Mouse (Mus musculus) hindbrain, embryonic 10.5 days (tissue): ENCODE measurements around the gene Tab1. TPM values are rescaled to one million over a fixed set of nuclear protein-coding genes. Genes with fewer than 3 reads are reported as not detected.
A peak's percentile ranks its signal among the peaks of the same experiment; 100 is the strongest.

Experiments
- DNase-seq: peaks from one replicate; pipeline ENCODE4 v3.0.0-alpha.2; 2017; ENCODE audit warnings: low spot score
- H3K27ac ChIP-seq: fragments of 300-500 bp; sonication (generic); 2 replicates; pipeline ENCODE4 v1.5.1; 2016; ENCODE audit warnings: mild to moderate bottlenecking, moderate library complexity
- H3K27me3 ChIP-seq: fragments of 300-500 bp; sonication (generic); 2 replicates; pipeline ENCODE4 v1.6.1; 2016; ENCODE audit warnings: mild to moderate bottlenecking; ENCODE audit not compliant: poor library complexity, insufficient read depth, severe bottlenecking
- H3K36me3 ChIP-seq: fragments of 300-500 bp; sonication (generic); 2 replicates; pipeline ENCODE4 v1.6.1; 2016; ENCODE audit warnings: mild to moderate bottlenecking, moderate library complexity
- H3K4me1 ChIP-seq: fragments of 300-500 bp; sonication (generic); replicated peaks from 2 replicates; pipeline ENCODE4 v1.6.1; 2016; ENCODE audit warnings: mild to moderate bottlenecking
- H3K4me3 ChIP-seq: fragments of 300-500 bp; sonication (generic); 2 replicates; pipeline ENCODE4 v1.5.1; 2016; ENCODE audit warnings: mild to moderate bottlenecking, moderate library complexity
- H3K9me3 ChIP-seq: fragments of 300-500 bp; sonication (generic); 2 replicates; pipeline ENCODE4 v1.6.1; 2016; ENCODE audit warnings: mild to moderate bottlenecking, moderate library complexity
- WGBS: fragments of 180-500 bp; shearing (Covaris S2); methylation state at CpG from one replicate; pipeline ENCODE4 v1.1.7; 2016; 5-methylcytosine and 5-hydroxymethylcytosine counted together
- polyA plus RNA-seq: library from polyadenylated mRNA; unstranded; fragments of >200 nt; fragmentation: Nextera tagmentation; extraction: Ambion mirVana; gene quantifications from 2 replicates; pipeline ENCODE4 v1.2.1, GENCODE M21; 2016

Gene Tab1
- polyA plus RNA-seq, 1 experiment from 2014 or later, result 42.8 TPM

- WGBS, result 89% methylated on average over 13 of the region's 13 CpGs
Observed at GRCm38 (mm10) chr15:80160223-80160622, 27.3 kb downstream of the Tab1 start.

DNA sequence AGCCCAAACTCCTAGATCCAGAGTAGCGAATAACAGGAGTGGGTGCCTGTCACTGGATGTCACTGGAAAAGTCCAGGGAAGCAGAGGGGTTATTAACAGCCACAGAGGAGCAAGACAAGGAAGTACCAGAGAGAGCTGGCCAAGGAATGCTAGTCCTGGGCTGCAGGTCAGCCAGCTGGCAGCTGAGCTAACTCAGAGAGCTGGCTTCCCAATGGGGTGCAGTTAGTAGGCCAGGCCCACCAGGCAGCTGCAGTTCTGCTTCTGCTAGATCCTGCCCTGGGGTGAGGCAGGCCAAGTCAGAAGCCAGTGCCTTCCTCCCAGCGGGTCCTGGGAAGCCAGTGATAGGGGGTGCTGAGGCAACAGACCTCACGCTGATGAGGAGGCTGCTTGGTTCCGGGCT, 27.8 kb downstream of the Tab1 start:
- Histone ChIP-seq H3K4me3 (no peak overlapping the region), H3K27ac (peak overlapping the region; percentile 78), H3K36me3 (peaks cover 80% of the 10 kb centered on the region), H3K27me3 (no peaks in the 10 kb centered on the region), H3K9me3 (no peaks in the 10 kb centered on the region), H3K4me1 (peaks cover 59% of the 10 kb centered on the region)
- DNase-seq, result no peak
- 86% methylated on average over 4 of the region's 4 CpGs for WGBS

More at GRCm38 (mm10) chr15:80160223-80160622, 27.3 kb downstream of the Tab1 start:
- H3K4me1 ChIP-seq, result peaks cover 57% of the 10 kb centered on the region
- DNase-seq, result no peak
- H3K27ac ChIP-seq, result peak overlapping the region; percentile 78
- H3K36me3 ChIP-seq, result peaks cover 85% of the 10 kb centered on the region
- H3K27me3 ChIP-seq, result no peaks in the 10 kb centered on the region
- H3K9me3 ChIP-seq, result no peaks in the 10 kb centered on the region
- H3K4me3 ChIP-seq, result no peak overlapping the region

DNA sequence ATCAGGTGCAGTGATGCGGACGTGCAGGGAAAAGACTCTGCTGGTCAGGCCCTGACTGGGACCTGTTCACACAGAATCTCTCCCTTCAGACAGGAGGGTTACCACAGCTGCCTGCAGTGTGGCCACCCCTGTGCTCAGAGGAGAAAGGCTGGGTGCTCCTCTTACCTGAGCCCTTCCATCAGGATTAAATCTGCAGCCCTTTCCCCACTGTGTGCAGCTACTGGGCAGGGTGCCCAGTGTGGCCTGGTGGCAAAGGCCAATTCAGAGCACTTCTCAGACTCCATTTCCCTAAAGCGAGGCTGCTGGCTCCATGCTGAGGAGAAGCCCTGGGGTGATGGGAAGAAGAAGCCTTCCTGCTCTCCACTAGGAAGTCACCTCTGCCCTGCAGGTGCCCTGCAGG, 28.3 kb downstream of the Tab1 start:
- Histone ChIP-seq H3K36me3 (peaks cover 75% of the 10 kb centered on the region), H3K4me1 (peaks cover 59% of the 10 kb centered on the region), H3K9me3 (no peaks in the 10 kb centered on the region), H3K27ac (peak overlapping the region; percentile 43; the same call in 1 of the 2 replicates), H3K4me3 (no peak overlapping the region), H3K27me3 (no peaks in the 10 kb centered on the region)
- DNase-seq, result no peak
- 94% methylated on average over 3 of the region's 3 CpGs for WGBS

- DNase-seq, result no peak
- H3K36me3 ChIP-seq, result peaks cover 62% of the 10 kb centered on the region
Observed at GRCm38 (mm10) chr15:80162401-80162964, 29.6 kb downstream of the Tab1 start.

DNA sequence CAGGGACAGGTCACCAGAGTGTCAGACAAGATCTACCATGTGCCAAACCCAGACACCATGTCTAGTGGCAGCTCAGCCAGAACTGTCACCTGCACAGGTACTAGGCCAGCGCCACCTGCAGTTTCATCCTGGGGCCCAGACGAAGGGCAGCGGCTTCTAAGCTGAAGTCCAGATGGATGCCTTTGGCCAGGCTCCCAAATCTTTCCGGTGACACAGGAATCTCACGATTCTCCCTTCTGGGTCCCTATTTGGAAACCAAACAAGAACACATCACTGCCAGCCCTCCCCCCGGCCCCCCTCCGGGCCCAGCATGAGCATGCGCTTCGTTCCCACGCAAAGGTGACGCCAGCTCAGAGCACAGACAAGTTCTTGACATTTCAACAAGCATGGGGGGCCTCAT, 30.3 kb downstream of the Tab1 start:
- 76% methylated on average over 11 of the region's 11 CpGs for WGBS
- Histone ChIP-seq H3K4me3 (no peak overlapping the region), H3K27ac (no peak overlapping the region), H3K4me1 (peaks cover 48% of the 10 kb centered on the region), H3K36me3 (peaks cover 55% of the 10 kb centered on the region), H3K9me3 (no peaks in the 10 kb centered on the region), H3K27me3 (no peaks in the 10 kb centered on the region)
- DNase-seq, result no peak

More at GRCm38 (mm10) chr15:80162401-80162964, 29.6 kb downstream of the Tab1 start:
- no peaks in the 10 kb centered on the region for H3K9me3 ChIP-seq
- H3K4me1 ChIP-seq, result peaks cover 56% of the 10 kb centered on the region
- H3K27me3 ChIP-seq, result no peaks in the 10 kb centered on the region
- H3K27ac ChIP-seq, result 0 out of 2 replicates have a peak overlapping the region, but pooled peaks have one; percentile 8
- no peak overlapping the region for H3K4me3 ChIP-seq
- WGBS, result 82% methylated on average over 4 of the region's 4 CpGs

- no peaks in the 10 kb centered on the region for H3K9me3 ChIP-seq
- DNase-seq, result no peak
- no peak overlapping the region for H3K27ac ChIP-seq
- no peaks in the 10 kb centered on the region for H3K27me3 ChIP-seq
- peaks cover 50% of the 10 kb centered on the region for H3K36me3 ChIP-seq
- H3K4me3 ChIP-seq, result no peak overlapping the region
- peaks cover 43% of the 10 kb centered on the region for H3K4me1 ChIP-seq
- WGBS, result 84% methylated on average over 4 of the region's 4 CpGs
Observed at GRCm38 (mm10) chr15:80163716-80164115, 30.8 kb downstream of the Tab1 start.

GRCm38 (mm10) chr15:80165396-80165795, 32.5 kb downstream of the Tab1 start:
- peaks cover 33% of the 10 kb centered on the region for H3K4me1 ChIP-seq
- no peak overlapping the region for H3K27ac ChIP-seq
- 65% methylated on average over 5 of the region's 5 CpGs for WGBS
- no peaks in the 10 kb centered on the region for H3K9me3 ChIP-seq
- no peak overlapping the region for H3K4me3 ChIP-seq
- DNase-seq, result no peak
- peaks cover 6% of the 10 kb centered on the region; the same call in 1 of the 2 replicates for H3K27me3 ChIP-seq
- peaks cover 33% of the 10 kb centered on the region for H3K36me3 ChIP-seq

GRCm38 (mm10) chr15:80169484-80169883, 36.6 kb downstream of the Tab1 start:
- DNase-seq, result no peak
- H3K4me3 ChIP-seq, result no peak overlapping the region
- peaks cover 14% of the 10 kb centered on the region for H3K27me3 ChIP-seq
- H3K36me3 ChIP-seq, result no peaks in the 10 kb centered on the region
- no peaks in the 10 kb centered on the region for H3K9me3 ChIP-seq
- 0 out of 2 replicates have a peak overlapping the region, but pooled peaks have one; percentile 18 for H3K27ac ChIP-seq
- H3K4me1 ChIP-seq, result peaks cover 45% of the 10 kb centered on the region
- 93% methylated on average over 1 of the region's 1 CpGs for WGBS

GRCm38 (mm10) chr15:80170357-80170756, 37.4 kb downstream of the Tab1 start:
- Histone ChIP-seq H3K4me3 (no peak overlapping the region), H3K9me3 (no peaks in the 10 kb centered on the region), H3K27me3 (peaks cover 14% of the 10 kb centered on the region), H3K27ac (peak overlapping the region; percentile 18), H3K36me3 (no peaks in the 10 kb centered on the region), H3K4me1 (peaks cover 51% of the 10 kb centered on the region)
- 45% methylated on average over 4 of the region's 4 CpGs for WGBS
- DNase-seq, result no peak

- no peaks in the 10 kb centered on the region for H3K9me3 ChIP-seq
- H3K36me3 ChIP-seq, result no peaks in the 10 kb centered on the region
- peaks cover 59% of the 10 kb centered on the region for H3K4me1 ChIP-seq
- peak; percentile 38 for DNase-seq
- WGBS, result 11% methylated on average over 8 of the region's 8 CpGs
- H3K4me3 ChIP-seq, result peak overlapping the region; percentile 26; the same call in 1 of the 2 replicates
- H3K27me3 ChIP-seq, result peaks cover 14% of the 10 kb centered on the region
- peak overlapping the region; percentile 64 for H3K27ac ChIP-seq
Observed at GRCm38 (mm10) chr15:80171286-80171685, 38.4 kb downstream of the Tab1 start.

GRCm38 (mm10) chr15:80171791-80172190, 38.9 kb downstream of the Tab1 start:
- no peaks in the 10 kb centered on the region for H3K9me3 ChIP-seq
- no peak for DNase-seq
- H3K27ac ChIP-seq, result peak overlapping the region; percentile 64
- H3K4me3 ChIP-seq, result peak overlapping the region; percentile 26; the same call in 1 of the 2 replicates
- 20% methylated on average over 6 of the region's 6 CpGs for WGBS
- peaks cover 14% of the 10 kb centered on the region for H3K27me3 ChIP-seq
- H3K4me1 ChIP-seq, result peaks cover 59% of the 10 kb centered on the region
- no peaks in the 10 kb centered on the region for H3K36me3 ChIP-seq

GRCm38 (mm10) chr15:80173001-80173771, 40.3 kb downstream of the Tab1 start, which contains the start of gene Mgat3:
Gene Mgat3 (plus strand): TSS chr15:80173721.
- Histone ChIP-seq H3K4me1 (peaks cover 62% of the 10 kb centered on the region), H3K27me3 (peaks cover 14% of the 10 kb centered on the region), H3K27ac (peak within 1 kb of the TSS; percentile 98), H3K9me3 (no peaks in the 10 kb centered on the region), H3K4me3 (peak within 1 kb of the TSS; percentile 97), H3K36me3 (no peaks in the 10 kb centered on the region)
- DNase-seq, result peak; percentile 71
- 3% methylated on average over 81 of the region's 85 CpGs for WGBS
